Mouse (Mus musculus): ENCODE measurements around the gene Gpr34. TPM values are rescaled to one million over a fixed set of nuclear protein-coding genes. Genes with fewer than 3 reads are reported as not detected.

Gene Gpr34
- polyA plus RNA-seq, 1 experiment from 2014 or later: 4.6 TPM

DNA sequence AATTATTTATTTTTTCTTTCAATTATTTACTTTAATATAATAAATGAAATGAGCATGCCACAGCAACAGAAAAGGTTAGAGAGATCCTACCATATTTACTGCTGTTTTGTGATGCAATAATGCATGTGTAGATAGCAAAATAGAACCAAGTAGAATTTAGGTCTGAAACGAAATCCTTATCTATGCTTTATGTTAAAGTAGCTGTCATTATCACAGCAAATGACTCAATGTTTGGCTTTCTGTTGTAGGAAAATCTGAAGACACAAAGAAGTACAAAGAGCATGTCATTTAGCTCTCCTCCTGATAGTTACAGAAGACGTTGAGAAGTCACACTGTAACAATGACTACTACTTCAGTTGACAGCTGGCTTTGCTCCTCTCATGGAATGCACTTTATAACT lies 7.0 kb downstream of the Gpr34 start:
- 67% methylated on average over 2 of the region's 2 CpGs for WGBS
- no peak for ATAC-seq (ENCODE audit: low FRiP score)

DNA sequence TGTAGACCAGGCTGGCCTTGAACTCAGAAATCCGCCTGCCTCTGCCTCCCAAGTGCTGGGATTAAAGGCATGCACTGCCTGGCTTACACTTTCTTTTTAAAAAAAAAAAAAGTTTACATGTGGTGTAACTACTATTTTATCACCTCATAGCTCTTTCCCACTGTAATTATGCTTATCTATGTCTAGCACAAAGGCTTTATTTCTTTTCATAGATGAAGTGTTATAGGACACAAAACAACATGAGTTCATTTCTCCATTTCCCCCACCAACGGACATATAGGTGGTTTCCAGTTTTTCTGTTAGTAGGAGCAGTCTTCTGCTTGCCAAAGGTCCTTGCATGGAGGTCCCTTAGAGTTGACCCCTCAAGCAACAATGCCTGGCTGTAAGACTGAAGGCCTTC lies 20.0 kb downstream of the Gpr34 start:
- Histone ChIP-seq H3K9me3 (no peaks in the 10 kb centered on the region), H3K9ac (no peak overlapping the region), H3K27ac (no peak overlapping the region), H3K4me1 (replicated peaks) (no peaks in the 10 kb centered on the region), H3K4me2 (no peak overlapping the region), H3K27me3 (no peaks in the 10 kb centered on the region), H3K4me3 (no peak overlapping the region), H3K36me3 (no peaks in the 10 kb centered on the region)
- no peak for ATAC-seq (ENCODE audit: low FRiP score)
- WGBS: 89% methylated on average over 2 of the region's 2 CpGs

More for the DNA sequence above, 7.0 kb downstream of the Gpr34 start:
- Histone ChIP-seq H3K4me3 (no peak overlapping the region), H3K4me1 (replicated peaks) (no peaks in the 10 kb centered on the region), H3K9me3 (no peaks in the 10 kb centered on the region), H3K9ac (no peak overlapping the region), H3K4me2 (no peak overlapping the region), H3K36me3 (no peaks in the 10 kb centered on the region), H3K27ac (no peak overlapping the region), H3K27me3 (no peaks in the 10 kb centered on the region)

DNA sequence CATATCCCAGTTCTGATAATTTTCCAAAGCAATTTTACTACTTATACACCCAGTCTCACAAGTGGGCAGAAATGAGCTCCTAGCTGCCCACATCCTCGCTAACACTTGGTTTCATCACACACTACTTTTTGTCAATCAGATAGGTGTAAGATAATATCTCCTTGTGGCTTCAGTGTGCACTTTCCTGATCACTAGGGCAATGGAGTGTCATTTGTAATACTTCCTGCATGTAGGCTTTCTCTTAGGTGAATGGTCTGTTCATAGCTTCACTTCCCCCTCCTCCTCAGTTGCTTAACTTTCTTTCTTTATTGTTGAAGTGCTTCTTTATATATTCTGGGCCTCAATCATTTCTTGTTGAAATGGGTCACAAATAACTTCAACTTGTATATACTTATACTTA lies 20.4 kb downstream of the Gpr34 start:
- no peak overlapping the region for H3K4me3 ChIP-seq
- WGBS: 92% methylated on average over 1 of the region's 1 CpGs
- H3K27ac ChIP-seq: no peak overlapping the region
- ATAC-seq (ENCODE audit: low FRiP score): no peak
- no peak overlapping the region for H3K9ac ChIP-seq
- no peaks in the 10 kb centered on the region for H3K9me3 ChIP-seq
- H3K4me1 ChIP-seq (replicated peaks): no peaks in the 10 kb centered on the region
- no peaks in the 10 kb centered on the region for H3K36me3 ChIP-seq
- no peak overlapping the region for H3K4me2 ChIP-seq
- H3K27me3 ChIP-seq: no peaks in the 10 kb centered on the region

DNA sequence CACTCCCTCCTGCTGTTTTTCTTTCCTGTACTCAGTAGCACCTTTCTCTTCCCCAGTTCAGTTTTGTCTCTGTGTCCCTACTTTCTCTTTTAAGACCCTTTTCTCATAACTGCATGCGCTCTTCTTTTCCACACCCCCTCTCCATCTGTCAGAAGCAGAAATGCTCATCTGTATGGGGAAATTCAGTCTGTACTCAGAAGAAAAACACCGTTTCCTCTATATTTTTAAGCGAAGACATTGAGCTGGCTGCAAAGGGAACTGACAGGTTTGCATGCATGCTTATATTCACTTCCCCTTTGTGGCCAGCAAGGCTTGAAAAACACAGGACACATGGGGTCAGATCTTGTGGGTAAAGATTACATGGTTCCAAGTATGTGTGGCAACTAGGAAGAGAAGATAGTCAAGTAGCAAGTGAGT lies 23.1 kb downstream of the Gpr34 start:
- H3K27me3 ChIP-seq: no peaks in the 10 kb centered on the region
- H3K9me3 ChIP-seq: no peaks in the 10 kb centered on the region
- no peaks in the 10 kb centered on the region for H3K4me1 ChIP-seq (replicated peaks)
- no peaks in the 10 kb centered on the region for H3K36me3 ChIP-seq
- WGBS: 88% methylated on average over 3 of the region's 3 CpGs
- no peak overlapping the region for H3K27ac ChIP-seq
- no peak overlapping the region for H3K9ac ChIP-seq
- no peak for ATAC-seq (ENCODE audit: low FRiP score)
- no peak overlapping the region for H3K4me3 ChIP-seq
- H3K4me2 ChIP-seq: no peak overlapping the region

DNA sequence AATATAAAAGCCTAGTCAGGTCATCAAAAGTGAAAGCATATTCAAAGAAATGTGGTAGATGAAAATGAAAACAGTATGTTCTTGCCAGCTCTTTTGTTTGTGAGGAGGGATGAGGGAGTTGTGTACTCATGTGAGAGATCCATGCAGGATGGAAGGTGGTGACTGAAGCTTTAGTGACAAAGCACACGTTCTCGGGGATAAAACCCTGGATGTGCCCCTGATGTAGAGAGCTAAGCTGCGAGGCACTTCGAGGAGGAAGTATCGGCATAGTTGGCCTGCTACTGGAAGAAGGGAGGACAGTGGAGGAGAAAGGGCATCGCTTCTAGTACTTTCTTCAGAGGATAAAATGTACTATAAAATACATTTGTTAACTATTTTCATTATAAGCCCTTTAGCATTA lies 24.0 kb downstream of the Gpr34 start:
- ATAC-seq (ENCODE audit: low FRiP score): no peak
- H3K9ac ChIP-seq: no peak overlapping the region
- WGBS: 87% methylated on average over 6 of the region's 6 CpGs
- H3K27ac ChIP-seq: no peak overlapping the region
- H3K4me2 ChIP-seq: no peak overlapping the region
- H3K36me3 ChIP-seq: no peaks in the 10 kb centered on the region
- H3K4me3 ChIP-seq: no peak overlapping the region
- H3K9me3 ChIP-seq: no peaks in the 10 kb centered on the region
- H3K4me1 ChIP-seq (replicated peaks): no peaks in the 10 kb centered on the region
- no peaks in the 10 kb centered on the region for H3K27me3 ChIP-seq

DNA sequence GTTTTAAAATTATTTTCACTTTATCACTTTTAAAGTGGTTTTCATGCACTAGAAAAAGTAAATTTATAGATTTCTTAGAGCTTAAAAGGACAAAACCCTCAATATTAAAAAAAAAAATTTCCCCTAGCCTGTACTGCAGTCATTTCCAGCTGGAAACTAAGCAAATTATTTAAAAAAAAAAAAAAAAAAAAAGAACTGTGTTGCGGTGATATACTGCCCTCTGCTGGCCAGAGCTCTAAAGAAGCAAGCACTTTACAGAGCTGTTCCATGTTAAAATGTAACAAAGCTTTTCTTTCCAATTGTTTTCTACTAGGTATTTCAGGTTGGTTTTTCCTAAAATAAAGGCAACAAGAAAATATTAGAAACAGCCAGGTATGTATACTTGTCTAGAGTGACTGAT lies 24.8 kb downstream of the Gpr34 start:
- no peaks in the 10 kb centered on the region for H3K9me3 ChIP-seq
- no peak for ATAC-seq (ENCODE audit: low FRiP score)
- H3K9ac ChIP-seq: no peak overlapping the region
- WGBS: 4% methylated on average over 1 of the region's 1 CpGs
- no peak overlapping the region for H3K4me2 ChIP-seq
- no peaks in the 10 kb centered on the region for H3K27me3 ChIP-seq
- no peak overlapping the region for H3K27ac ChIP-seq
- no peaks in the 10 kb centered on the region for H3K4me1 ChIP-seq (replicated peaks)
- no peak overlapping the region for H3K4me3 ChIP-seq
- H3K36me3 ChIP-seq: no peaks in the 10 kb centered on the region

DNA sequence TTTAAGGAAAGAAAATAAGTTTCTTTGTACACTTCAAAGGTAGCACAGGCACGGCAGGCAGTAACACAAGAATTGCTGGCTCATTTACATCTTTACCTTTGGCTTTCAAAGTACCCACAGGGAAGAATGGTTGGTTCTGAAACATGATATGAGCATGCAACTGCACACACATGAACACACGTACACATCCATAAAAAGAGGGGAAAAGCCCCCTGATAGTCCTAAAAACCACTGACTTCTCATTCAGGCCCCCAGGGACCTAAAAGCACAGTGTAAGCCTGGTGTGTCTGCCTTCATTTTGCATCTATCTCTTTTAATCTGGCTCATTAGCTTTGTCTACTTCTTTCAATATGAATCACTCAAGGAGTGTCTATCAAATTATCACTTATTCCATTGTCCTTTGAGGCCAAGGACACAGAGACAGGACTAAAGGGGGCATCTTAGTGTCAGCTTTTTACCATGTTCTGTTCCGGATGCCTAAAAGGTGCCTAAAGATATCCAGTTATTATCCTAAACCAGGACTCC lies 26.8 kb downstream of the Gpr34 start:
- no peak overlapping the region for H3K4me3 ChIP-seq
- no peaks in the 10 kb centered on the region for H3K36me3 ChIP-seq
- H3K4me1 ChIP-seq (replicated peaks): no peaks in the 10 kb centered on the region
- no peaks in the 10 kb centered on the region for H3K27me3 ChIP-seq
- no peak for ATAC-seq (ENCODE audit: low FRiP score)
- H3K27ac ChIP-seq: no peak overlapping the region
- H3K4me2 ChIP-seq: no peak overlapping the region
- 73% methylated on average over 3 of the region's 3 CpGs for WGBS
- no peak overlapping the region for H3K9ac ChIP-seq
- no peaks in the 10 kb centered on the region for H3K9me3 ChIP-seq

DNA sequence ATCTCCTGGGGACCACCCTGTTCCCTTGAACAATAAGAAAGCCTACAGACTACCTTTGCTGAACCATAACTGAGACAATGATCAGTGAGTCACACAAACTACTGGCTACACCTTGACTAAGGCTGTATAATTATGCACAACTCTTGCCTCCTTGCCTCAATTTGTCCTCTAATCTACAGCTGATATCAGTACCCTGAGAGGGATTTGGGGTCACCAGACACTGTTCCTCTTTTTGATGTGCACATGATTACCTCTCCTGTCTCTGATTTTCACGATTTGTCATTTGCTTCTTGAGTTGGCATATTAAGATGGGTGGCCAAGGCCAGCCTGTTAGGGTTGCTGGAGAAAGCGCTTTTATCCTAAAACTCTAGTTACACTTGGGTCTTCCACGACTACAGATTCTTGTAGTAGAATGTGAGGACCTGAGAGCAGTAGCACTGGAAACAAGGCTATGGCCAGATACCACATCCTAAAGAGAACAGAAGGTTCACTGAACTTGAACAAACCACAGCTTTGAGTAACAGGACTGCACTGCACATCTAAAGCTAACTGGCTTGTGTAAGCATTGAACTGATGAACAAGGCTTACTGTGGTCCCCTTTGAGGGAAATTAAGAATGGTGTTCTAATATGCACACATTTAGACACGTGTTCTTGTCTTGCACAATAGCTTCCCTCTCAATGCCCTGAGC lies 27.5 kb downstream of the Gpr34 start:
- Histone ChIP-seq H3K9me3 (no peaks in the 10 kb centered on the region), H3K4me2 (no peak overlapping the region), H3K27me3 (no peaks in the 10 kb centered on the region), H3K9ac (no peak overlapping the region), H3K4me1 (replicated peaks) (no peaks in the 10 kb centered on the region), H3K4me3 (no peak overlapping the region), H3K36me3 (no peaks in the 10 kb centered on the region), H3K27ac (no peak overlapping the region)
- 79% methylated on average over 4 of the region's 4 CpGs for WGBS
- no peak for ATAC-seq (ENCODE audit: low FRiP score)

DNA sequence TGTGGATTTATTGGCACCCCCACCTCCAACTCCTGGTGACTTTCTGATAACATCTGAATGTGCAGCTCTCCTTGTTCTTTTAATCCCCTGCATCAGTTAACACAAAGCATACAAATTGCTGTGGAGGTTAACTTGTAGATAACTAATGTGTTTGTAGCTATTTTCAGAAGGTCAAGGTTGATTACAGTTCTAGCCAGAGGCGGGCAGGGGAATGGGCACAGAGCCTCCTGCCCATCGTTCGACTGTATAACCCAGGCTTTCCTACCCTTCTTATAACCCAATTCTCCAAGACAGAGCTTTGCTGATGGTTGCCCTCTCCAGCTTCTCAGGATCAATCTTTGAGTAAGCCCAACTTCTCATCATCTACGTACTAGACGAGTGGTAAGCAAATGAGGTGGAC lies 29.2 kb downstream of the Gpr34 start, which contains the start of gene Gpr82:
Gene Gpr82, plus strand, starts transcription at position 301 of the 400 bp plus-strand sequence.
- H3K4me2 ChIP-seq: no peak within 1 kb of the TSS
- H3K4me3 ChIP-seq: no peak within 1 kb of the TSS
- no peaks in the 10 kb centered on the region for H3K4me1 ChIP-seq (replicated peaks)
- WGBS: 97% methylated on average over 5 of the region's 5 CpGs
- H3K27ac ChIP-seq: no peak within 1 kb of the TSS
- H3K36me3 ChIP-seq: no peaks in the 10 kb centered on the region
- no peak within 1 kb of the TSS for H3K9ac ChIP-seq
- no peaks in the 10 kb centered on the region for H3K9me3 ChIP-seq
- no peaks in the 10 kb centered on the region for H3K27me3 ChIP-seq
- ATAC-seq (ENCODE audit: low FRiP score): no peak

DNA sequence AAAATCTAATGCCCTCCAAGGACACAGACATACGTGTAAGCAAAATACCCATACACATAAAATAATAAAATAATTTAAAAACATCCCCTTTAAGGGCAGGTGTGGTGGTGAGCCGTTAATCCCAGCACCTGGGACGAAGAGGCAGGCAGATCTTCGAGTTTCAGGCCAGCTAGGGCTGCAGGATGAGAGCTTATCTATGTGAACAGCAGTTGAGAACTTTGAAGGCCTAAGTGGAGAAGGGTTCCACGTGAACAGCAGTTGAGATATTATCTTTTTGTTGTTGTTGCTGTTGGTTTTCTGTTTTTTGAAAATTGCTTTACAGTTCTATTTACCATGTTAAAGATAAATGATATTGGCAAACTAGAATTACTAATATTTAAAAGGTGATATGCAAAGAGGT lies 37.0 kb downstream of the Gpr34 start:
- no peaks in the 10 kb centered on the region for H3K36me3 ChIP-seq
- no peak overlapping the region for H3K4me3 ChIP-seq
- no peak overlapping the region for H3K9ac ChIP-seq
- H3K9me3 ChIP-seq: no peaks in the 10 kb centered on the region
- WGBS: 81% methylated on average over 5 of the region's 5 CpGs
- no peak overlapping the region for H3K4me2 ChIP-seq
- no peak overlapping the region for H3K27ac ChIP-seq
- ATAC-seq (ENCODE audit: low FRiP score): no peak
- H3K27me3 ChIP-seq: no peaks in the 10 kb centered on the region
- no peaks in the 10 kb centered on the region for H3K4me1 ChIP-seq (replicated peaks)

DNA sequence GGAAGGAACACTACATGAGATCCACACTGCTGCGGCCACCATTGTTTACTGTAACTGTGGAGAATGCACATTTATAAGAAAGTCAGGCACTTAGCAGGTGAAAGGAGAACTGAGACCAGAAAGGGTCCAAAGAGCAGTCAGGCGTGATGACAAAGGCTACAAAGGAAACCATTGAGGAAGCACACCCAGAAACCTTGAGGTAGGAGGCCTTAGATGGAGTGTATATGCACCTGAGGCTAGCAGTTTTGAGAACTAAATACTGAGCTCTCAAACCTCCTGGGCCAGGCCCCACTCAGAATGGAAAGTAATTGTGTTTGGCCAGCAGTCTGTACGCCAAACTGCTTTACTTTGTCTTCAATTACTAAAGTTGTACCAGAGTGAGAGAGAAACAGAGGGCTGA lies 38.5 kb downstream of the Gpr34 start:
- no peaks in the 10 kb centered on the region for H3K4me1 ChIP-seq (replicated peaks)
- ATAC-seq (ENCODE audit: low FRiP score): no peak
- no peaks in the 10 kb centered on the region for H3K9me3 ChIP-seq
- no peak overlapping the region for H3K27ac ChIP-seq
- no peak overlapping the region for H3K4me2 ChIP-seq
- no peak overlapping the region for H3K4me3 ChIP-seq
- H3K27me3 ChIP-seq: no peaks in the 10 kb centered on the region
- WGBS: 67% methylated on average over 3 of the region's 3 CpGs
- no peaks in the 10 kb centered on the region for H3K36me3 ChIP-seq
- H3K9ac ChIP-seq: no peak overlapping the region

DNA sequence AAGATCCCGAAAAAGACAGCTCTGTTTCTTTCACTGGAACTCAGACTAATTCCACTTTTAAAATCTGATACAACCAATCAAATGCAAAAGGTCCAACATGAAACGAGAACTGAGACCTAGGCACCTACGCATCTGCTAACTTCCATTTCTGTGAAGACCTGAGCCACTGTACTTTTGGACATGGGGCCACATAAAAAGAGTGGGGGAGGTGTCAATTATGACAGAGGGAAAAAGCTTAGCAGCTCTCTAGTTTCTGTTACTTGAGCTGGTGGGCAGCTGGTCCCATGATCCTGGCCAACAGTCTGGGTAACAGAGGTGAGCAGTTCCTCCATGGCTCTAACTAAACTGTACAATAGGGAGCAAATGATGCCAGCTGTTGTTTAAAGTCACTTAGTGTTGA lies 41.1 kb downstream of the Gpr34 start:
- no peak for ATAC-seq (ENCODE audit: low FRiP score)
- H3K27ac ChIP-seq: no peak overlapping the region
- no peaks in the 10 kb centered on the region for H3K27me3 ChIP-seq
- H3K4me3 ChIP-seq: no peak overlapping the region
- no peaks in the 10 kb centered on the region for H3K4me1 ChIP-seq (replicated peaks)
- no peaks in the 10 kb centered on the region for H3K36me3 ChIP-seq
- WGBS: 90% methylated on average over 3 of the region's 3 CpGs
- no peaks in the 10 kb centered on the region for H3K9me3 ChIP-seq
- H3K4me2 ChIP-seq: no peak overlapping the region
- no peak overlapping the region for H3K9ac ChIP-seq

DNA sequence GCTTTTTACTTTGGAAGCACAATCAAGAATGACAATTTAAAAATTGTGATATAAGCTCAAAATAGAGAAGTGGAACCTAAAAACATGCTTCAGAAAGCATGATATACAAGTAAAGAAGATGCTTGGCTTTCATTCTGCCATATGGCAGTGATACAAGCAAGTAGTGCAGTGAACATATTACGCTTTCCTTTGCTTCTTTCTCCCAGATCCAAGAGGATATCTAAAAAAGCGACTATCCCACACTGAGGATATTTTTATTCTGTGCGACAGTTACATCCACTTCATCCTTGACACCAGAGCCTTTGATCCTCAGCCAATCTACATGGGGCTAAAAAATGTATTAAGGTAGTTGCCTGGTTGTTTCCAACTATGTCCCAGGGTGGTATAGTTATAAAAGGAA lies 49.9 kb downstream of the Gpr34 start:
- no peak for ATAC-seq (ENCODE audit: low FRiP score)
- WGBS: 86% methylated on average over 3 of the region's 3 CpGs
- H3K27ac ChIP-seq: no peak overlapping the region
- H3K9ac ChIP-seq: no peak overlapping the region
- no peaks in the 10 kb centered on the region for H3K27me3 ChIP-seq
- H3K9me3 ChIP-seq: no peaks in the 10 kb centered on the region
- no peak overlapping the region for H3K4me2 ChIP-seq
- no peak overlapping the region for H3K4me3 ChIP-seq
- no peaks in the 10 kb centered on the region for H3K4me1 ChIP-seq (replicated peaks)
- H3K36me3 ChIP-seq: no peaks in the 10 kb centered on the region

All from hindbrain, embryonic 13.5 days (tissue).